Mouse (Mus musculus) gastrocnemius, adult 18-20 months (tissue): ENCODE results near the gene Cenpi. TPM values are rescaled to one million over a fixed set of nuclear protein-coding genes. Genes with fewer than 3 reads are reported as not detected.

Experiments
- DNase-seq: peaks from one replicate; pipeline ENCODE4 v3.0.0; 2021; ENCODE audit warnings: low spot score
- total RNA-seq, 2 experiments: library from RNA; stranded (reverse); gene quantifications; 2 replicates each; pipeline ENCODE4 v1.2.3; 2021

The Cenpi gene
- total RNA-seq, 2 experiments from 2014 or later = not detected

DNA sequence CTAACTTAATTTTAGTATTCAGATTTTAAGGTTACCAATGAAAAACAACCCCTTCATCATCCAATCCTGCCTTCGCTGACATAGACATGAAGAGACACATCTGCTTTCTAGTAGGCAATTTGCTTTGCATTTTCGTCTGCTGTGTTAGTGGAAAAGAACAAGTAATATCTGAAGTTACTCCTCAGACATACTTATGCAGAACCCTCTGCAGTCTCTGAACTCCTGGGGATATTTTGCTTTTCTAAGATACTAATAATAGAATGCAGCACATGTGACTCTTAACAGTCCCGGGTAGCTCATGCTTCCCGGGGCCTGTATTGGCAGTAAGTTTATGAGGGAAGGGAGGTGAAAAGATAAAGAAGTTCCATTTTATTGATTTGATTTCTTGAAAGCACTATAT, 54.3 kb downstream of the Cenpi start:
- DNase-seq = no peak

DNA sequence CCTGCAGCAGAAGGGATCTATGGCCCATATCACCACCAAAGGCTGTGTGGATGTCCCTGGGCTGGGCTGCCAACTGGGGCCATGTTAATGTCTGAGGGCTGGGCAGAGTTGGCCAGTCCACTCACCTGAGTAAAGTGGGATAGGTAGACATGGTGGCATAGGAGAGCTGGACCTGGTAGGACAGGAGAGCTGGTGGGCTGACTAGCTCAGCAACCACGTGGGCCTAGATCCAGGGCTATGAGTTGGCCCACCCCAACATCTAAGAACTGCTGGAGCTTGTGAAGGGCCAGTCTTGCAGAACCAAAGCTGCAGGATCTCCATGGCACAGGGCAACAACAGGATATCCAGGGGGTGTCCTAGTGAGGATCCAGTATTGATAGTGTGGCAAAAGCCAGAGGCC, 57.5 kb downstream of the Cenpi start:
- DNase-seq = no peak

DNA sequence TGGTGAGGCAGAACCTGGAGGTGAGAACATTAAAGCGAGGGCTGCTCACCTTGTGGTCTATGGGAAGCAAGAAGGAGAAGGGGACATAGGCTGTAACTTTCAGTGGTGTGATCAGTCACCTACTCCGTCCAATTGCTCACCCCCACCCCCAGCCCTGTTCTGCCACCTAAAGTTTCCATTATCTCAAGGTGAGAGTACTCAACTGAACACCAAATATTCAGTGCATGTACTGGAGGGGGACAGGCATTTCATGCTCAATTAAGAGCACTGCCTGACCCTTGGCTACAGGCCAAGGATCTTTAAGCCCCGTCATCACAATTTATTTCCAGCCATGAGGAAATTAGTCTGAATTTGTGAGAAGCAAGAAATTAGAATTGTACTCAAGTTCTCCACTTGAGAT, 58.7 kb downstream of the Cenpi start:
- no peak for DNase-seq

DNA sequence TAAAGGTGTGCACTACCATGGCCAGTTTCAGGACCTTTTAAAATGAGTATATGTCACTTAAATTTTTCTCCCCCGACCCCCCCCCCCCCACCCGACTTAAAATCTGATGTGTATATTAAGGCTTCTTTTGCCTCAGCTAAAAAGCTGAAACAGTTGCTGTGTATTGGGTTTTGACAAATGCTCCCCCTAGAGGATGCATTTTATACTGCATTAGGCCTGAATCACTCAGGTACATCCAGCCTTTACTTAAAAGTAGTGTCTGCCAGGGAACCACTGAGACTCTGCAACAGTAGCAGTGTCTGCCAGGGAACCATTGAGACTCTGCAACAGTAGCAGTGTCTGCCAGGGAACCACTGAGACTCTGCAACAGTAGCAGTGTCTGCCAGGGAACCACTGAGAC, 63.4 kb downstream of the Cenpi start:
- DNase-seq = no peak

DNA sequence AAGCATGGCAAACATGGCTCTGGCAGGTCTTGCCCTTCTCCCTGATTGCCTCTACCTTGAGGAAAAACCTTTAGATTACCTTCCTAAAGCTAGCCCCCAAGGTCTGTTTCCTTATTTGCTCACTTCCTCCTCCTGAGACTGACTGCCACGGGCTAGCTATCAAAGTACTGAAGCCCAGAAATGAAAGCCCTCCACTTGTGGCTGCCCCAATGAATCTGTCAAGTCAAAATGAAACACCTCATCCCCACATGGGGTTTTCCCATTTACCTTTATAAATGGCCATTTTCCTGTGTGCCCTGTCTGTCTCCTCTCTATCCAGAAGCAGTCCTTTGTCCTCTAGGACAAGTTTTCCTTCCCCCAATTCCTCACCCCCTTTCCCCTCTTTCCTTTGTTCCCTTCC, 66.3 kb downstream of the Cenpi start:
- no peak for DNase-seq

DNA sequence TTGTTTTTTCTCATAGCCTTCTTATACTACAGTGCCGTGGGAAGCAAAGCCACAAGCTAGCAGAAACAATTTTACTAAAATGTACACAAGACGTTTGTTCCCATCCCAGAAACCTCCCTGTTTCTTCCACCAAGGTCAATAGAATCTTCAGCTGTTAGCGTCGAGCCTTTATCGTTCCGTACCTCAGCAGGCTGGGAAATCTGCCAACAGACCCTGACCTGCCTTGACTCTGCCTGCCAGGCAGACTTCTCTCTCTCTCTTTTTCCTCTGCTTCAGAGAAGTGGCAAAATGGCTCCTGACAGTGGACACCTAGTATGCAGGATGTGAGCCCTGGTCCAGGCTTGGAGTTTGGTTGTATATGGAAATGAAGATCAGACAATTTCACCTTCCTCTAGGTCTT, 77.0 kb downstream of the Cenpi start:
- DNase-seq = no peak

DNA sequence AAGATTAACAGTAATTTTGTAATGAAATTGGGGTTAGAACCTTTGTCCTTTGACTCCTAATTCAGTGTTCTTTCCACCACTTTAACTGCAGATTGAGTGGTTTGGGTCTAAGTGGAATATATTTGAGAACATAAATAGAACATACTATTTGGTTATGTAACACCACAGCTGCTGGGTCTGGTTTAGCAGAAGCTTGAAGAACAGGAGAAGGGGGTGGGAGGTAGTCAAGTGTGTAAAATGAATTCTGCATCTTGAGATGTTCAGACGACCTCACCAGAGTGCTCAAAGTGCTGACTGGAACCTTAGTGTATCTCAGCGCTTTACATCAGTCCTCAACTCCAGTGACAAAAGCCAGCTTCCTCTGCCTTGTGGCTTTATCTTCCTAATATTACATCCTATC, 91.1 kb downstream of the Cenpi start:
- no peak for DNase-seq

DNA sequence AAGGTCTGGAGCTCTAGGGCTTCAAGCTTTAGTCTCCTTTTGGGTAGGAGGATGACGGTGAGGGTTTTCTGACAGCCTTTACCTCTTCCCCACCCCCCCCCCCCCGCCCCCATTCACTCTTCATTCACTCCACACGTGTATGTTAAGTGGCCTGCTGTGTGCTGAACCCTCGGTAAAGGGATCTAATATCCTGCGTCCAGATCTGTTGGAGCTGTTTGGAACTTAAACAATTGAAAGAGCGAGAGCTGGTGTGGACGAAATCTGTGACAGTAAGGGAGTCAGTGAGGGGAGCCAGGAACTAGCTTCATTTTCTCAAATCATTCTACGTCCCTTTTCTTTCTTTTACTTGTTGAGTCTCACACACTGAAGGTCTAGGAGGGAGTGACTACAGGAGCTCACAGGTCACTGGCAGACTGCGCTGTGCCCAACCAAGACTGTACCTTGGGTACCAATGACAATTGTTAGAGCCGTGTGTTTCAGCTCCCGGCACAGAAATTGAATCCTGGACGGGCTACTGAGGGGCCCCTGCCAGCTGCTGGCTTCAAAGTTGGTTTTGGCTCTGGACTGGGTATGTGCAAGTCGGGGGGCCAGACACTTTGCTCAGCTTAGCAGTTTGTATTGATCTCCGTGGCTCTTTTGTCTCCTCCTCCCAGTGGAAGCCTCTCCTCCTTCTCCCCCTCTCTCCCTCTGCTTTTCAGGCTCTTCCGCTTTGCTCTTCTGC, 96.1 kb downstream of the Cenpi start, which contains the start of gene Drp2:
Drp2 (plus strand) TSS at position 689 of the 721 bp plus-strand sequence.
- DNase-seq = no peak

DNA sequence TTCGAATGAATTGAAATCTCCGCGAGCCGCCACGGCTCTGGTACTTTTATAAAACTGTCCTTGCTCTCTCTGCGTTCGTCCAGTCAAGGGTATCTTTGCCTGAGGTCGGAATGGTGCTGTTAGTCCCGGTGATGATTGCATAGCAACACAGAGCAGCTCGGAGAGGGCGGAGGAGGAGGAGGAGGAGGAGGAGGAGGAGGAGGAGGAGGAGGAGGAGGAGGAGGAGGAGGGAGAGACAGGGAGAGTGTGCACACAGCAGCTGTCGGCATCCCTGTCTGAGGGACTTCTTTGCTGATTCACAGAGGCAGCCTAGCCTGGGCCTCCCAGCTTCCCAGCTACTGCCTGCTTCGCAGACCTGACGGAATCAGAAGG, 96.7 kb downstream of the Cenpi start:
- DNase-seq = no peak

DNA sequence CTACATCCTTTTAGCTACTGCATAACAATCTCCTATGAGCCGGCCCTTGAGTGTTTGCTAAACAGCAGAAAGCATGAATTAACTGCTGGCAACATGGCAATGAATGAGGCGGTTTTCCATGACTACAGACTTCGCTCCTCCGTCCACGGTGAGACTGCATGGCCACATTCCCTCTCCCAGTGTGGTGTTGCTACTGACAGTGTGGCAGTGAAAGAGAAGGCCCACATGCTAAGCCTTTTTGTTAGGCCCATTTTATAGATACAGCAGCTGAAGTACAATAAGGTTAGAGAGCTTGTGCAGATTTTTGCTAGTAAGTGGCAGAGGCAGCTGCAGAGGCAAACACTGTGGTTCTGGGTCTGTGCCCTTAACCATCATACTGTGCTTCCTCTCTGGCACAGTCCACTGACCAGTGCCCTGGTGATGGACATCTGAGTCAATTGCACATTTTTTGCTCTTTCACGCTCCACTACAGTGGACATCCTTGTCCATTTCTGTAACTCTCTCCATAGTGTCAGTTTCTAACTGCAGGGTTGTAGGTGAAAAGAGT, 101.5 kb downstream of the Cenpi start:
- no peak for DNase-seq

DNA sequence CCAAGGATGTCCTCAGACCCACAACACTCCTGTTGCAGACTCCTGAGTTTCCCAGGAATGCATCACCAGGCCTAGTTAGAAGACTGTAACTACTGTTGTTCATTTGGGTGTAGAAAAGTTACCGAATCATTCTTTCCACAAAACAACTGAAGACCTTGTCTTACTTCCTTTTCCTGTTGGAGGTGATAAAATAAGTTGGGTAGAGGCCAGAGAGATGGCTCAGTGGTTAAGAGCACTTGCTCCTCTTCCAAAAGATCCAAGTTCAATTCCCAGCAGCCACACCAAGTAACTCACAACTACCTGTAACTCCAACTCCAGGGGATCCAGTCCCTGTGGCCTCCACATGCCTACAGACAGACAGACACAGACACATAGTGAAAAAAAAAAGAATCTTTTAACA, 104.2 kb downstream of the Cenpi start:
- DNase-seq = no peak

Other genes with a start within 250 kb of the Cenpi start
- 1 to 10 TPM; 4.5 to 9.9 TPM for gene Cstf2, start 248.9 kb upstream of the Cenpi start, total RNA-seq
- gene Xkrx, start 146.0 kb upstream of the Cenpi start, total RNA-seq = 1 to 10 TPM in 1 of 2 experiments, under 1 TPM in 1; 0.66 to 1.1 TPM
- not detected for gene Arl13a, start 120.6 kb upstream of the Cenpi start, total RNA-seq
- gene Nox1, start 86.1 kb upstream of the Cenpi start, total RNA-seq = not detected
- 10 to 100 TPM in 1 of 2 experiments, 1 to 10 TPM in 1; 8.3 to 12.3 TPM for gene Trmt2b, start 31.1 kb upstream of the Cenpi start, total RNA-seq
- not detected for gene Tmem35a, start 12.9 kb upstream of the Cenpi start, total RNA-seq
- gene Drp2, start 96.5 kb downstream of the Cenpi start, total RNA-seq = 1 to 10 TPM; 3.0 to 3.1 TPM
- gene Taf7l, start 168.4 kb downstream of the Cenpi start, total RNA-seq = not detected
- gene Timm8a1, start 233.8 kb downstream of the Cenpi start, total RNA-seq = 10 to 100 TPM; 10.1 to 12.5 TPM